Mouse (Mus musculus) embryonic facial prominence, embryonic 15.5 days (tissue): ENCODE results near the gene Gpr183. TPM values are rescaled to one million over a fixed set of nuclear protein-coding genes. Genes with fewer than 3 reads are reported as not detected.

ENCODE experiments used
- ATAC-seq: fragments of 200-750 bp; cut with Nextera tagmentation; 2 replicates; pipeline ENCODE4 v1.8.0; 2017; ENCODE audit warnings: low read depth, moderate TSS enrichment; ENCODE audit not compliant: insufficient number of reproducible peaks, low FRiP score, low TSS enrichment
- H3K27ac ChIP-seq: fragments of 300-500 bp; sonication (generic); replicated peaks from 2 replicates; pipeline ENCODE4 v1.5.1; 2015; ENCODE audit warnings: mild to moderate bottlenecking, inconsistent platforms
- H3K27me3 ChIP-seq: fragments of 300-500 bp; sonication (generic); 2 replicates; pipeline ENCODE4 v1.6.1; 2015; ENCODE audit warnings: inconsistent platforms
- H3K36me3 ChIP-seq: fragments of 300-500 bp; sonication (generic); 2 replicates; pipeline ENCODE4 v1.6.1; 2015; ENCODE audit warnings: mild to moderate bottlenecking, inconsistent platforms
- H3K4me1 ChIP-seq: fragments of 300-500 bp; sonication (generic); 2 replicates; pipeline ENCODE4 v1.6.1; 2015; ENCODE audit warnings: inconsistent platforms
- H3K4me2 ChIP-seq: fragments of 300-500 bp; sonication (generic); replicated peaks from 2 replicates; pipeline ENCODE4 v1.6.1; 2015; ENCODE audit warnings: mild to moderate bottlenecking, inconsistent platforms
- H3K4me3 ChIP-seq: fragments of 300-500 bp; sonication (generic); replicated peaks from 2 replicates; pipeline ENCODE4 v1.5.1; 2015; ENCODE audit warnings: mild to moderate bottlenecking, inconsistent platforms
- H3K9ac ChIP-seq: fragments of 300-500 bp; sonication (generic); 2 replicates; pipeline ENCODE4 v1.6.1; 2015; ENCODE audit warnings: inconsistent platforms
- H3K9me3 ChIP-seq: fragments of 300-500 bp; sonication (generic); replicated peaks from 2 replicates; pipeline ENCODE4 v1.6.1; 2016; ENCODE audit warnings: inconsistent platforms
- WGBS: fragments of 180-500 bp; shearing (Covaris S2); methylation state at CpG from one replicate; pipeline ENCODE4 v1.1.7; 2015; 5-methylcytosine and 5-hydroxymethylcytosine counted together
- polyA plus RNA-seq: library from polyadenylated mRNA; unstranded; fragments of >200 nt; fragmentation: Nextera tagmentation; extraction: Ambion mirVana; gene quantifications from 2 replicates; pipeline ENCODE4 v1.2.1, GENCODE M21; 2015

Gene Gpr183
- polyA plus RNA-seq, 1 experiment from 2014 or later, result 4.9 TPM

GRCm38 (mm10) chr14:121996786-121997185 is 31.8 kb upstream of the Gpr183 start:
- no peaks in the 10 kb centered on the region for H3K27me3 ChIP-seq
- H3K4me1 ChIP-seq, result no peaks in the 10 kb centered on the region
- no peak overlapping the region for H3K27ac ChIP-seq
- H3K36me3 ChIP-seq, result peaks cover 18% of the 10 kb centered on the region; the same call in 1 of the 2 replicates
- no peak overlapping the region for H3K4me3 ChIP-seq
- 89% methylated on average over 8 of the region's 8 CpGs for WGBS
- H3K4me2 ChIP-seq, result no peak overlapping the region
- no peak for ATAC-seq
- no peak overlapping the region for H3K9ac ChIP-seq
- no peaks in the 10 kb centered on the region for H3K9me3 ChIP-seq

DNA sequence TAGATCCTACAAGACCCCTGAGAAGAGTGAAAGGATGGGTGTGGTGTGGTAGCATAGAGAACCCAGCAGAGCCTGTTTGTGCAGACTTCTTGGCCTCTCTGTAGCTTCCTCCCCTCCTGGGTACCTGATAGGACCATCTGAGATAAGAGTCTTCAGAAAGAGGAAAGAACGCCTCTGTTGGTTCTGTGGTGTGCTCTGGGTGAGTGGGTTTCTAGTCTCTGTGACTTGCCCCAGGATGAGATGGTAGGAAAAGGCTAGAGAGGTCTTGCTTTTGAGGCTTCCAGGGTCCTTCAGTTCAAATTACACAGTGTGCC is 30.5 kb upstream of the Gpr183 start:
- Histone ChIP-seq H3K36me3 (peaks cover 18% of the 10 kb centered on the region; the same call in 1 of the 2 replicates), H3K9me3 (no peaks in the 10 kb centered on the region), H3K27ac (no peak overlapping the region), H3K4me1 (no peaks in the 10 kb centered on the region), H3K4me2 (no peak overlapping the region), H3K27me3 (no peaks in the 10 kb centered on the region), H3K4me3 (no peak overlapping the region), H3K9ac (no peak overlapping the region)
- no peak for ATAC-seq
- 96% methylated on average over 1 of the region's 1 CpGs for whole genome bisulfite sequencing

DNA sequence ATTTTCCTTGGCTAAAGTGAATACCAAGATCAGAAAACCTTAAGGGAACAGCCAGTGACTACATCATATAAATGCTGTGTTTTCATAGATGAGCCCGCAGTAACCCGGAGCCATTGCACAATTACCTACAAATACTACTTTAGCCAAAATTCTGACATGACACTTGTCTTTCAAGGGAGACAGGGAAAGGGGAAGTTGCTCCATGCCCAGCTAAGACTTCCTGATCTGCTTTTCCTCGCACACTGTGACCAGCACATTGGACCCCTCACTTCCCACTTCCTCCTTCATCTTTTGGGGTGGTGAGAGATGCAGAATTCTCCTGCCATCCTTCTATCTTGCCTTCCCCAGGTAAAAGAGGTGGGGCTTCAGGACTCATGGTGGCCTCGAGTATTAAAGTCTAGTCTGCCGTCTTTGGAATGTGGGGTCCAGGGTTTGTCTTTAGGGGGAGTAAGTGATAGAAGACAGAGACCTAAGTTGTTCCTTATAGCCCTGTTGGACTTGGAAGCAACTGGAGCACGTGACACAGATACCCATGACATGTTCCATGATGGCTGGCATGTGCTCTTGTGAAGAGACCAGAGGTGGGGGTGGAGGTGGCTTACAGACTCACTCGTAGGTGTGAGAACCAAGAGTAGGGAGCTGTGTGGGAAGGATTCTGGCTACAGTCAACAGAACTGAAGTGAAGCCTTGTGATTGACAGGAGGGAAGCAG is 30.0 kb upstream of the Gpr183 start:
- Histone ChIP-seq H3K9ac (no peak overlapping the region), H3K4me3 (no peak overlapping the region), H3K36me3 (peaks cover 18% of the 10 kb centered on the region; the same call in 1 of the 2 replicates), H3K27ac (no peak overlapping the region), H3K9me3 (no peaks in the 10 kb centered on the region), H3K27me3 (no peaks in the 10 kb centered on the region), H3K4me2 (no peak overlapping the region), H3K4me1 (no peaks in the 10 kb centered on the region)
- no peak for ATAC-seq
- WGBS, result 91% methylated on average over 7 of the region's 7 CpGs

- H3K4me3 ChIP-seq, result no peak overlapping the region
Observed at GRCm38 (mm10) chr14:121994171-121994700, 29.2 kb upstream of the Gpr183 start.

GRCm38 (mm10) chr14:121993616-121994015 is 28.6 kb upstream of the Gpr183 start:
- 89% methylated on average over 4 of the region's 4 CpGs for WGBS
- Histone ChIP-seq H3K9ac (no peak overlapping the region), H3K9me3 (no peaks in the 10 kb centered on the region), H3K36me3 (peaks cover 18% of the 10 kb centered on the region; the same call in 1 of the 2 replicates), H3K4me2 (no peak overlapping the region), H3K27ac (no peak overlapping the region), H3K4me1 (no peaks in the 10 kb centered on the region), H3K4me3 (no peak overlapping the region), H3K27me3 (no peaks in the 10 kb centered on the region)
- no peak for ATAC-seq

More at GRCm38 (mm10) chr14:121994171-121994700, 29.2 kb upstream of the Gpr183 start:
- Histone ChIP-seq H3K4me2 (no peak overlapping the region), H3K27ac (no peak overlapping the region), H3K4me1 (no peaks in the 10 kb centered on the region), H3K27me3 (no peaks in the 10 kb centered on the region), H3K9me3 (no peaks in the 10 kb centered on the region), H3K9ac (no peak overlapping the region), H3K36me3 (peaks cover 18% of the 10 kb centered on the region; the same call in 1 of the 2 replicates)
- 93% methylated on average over 17 of the region's 17 CpGs for WGBS
- ATAC-seq, result no peak

DNA sequence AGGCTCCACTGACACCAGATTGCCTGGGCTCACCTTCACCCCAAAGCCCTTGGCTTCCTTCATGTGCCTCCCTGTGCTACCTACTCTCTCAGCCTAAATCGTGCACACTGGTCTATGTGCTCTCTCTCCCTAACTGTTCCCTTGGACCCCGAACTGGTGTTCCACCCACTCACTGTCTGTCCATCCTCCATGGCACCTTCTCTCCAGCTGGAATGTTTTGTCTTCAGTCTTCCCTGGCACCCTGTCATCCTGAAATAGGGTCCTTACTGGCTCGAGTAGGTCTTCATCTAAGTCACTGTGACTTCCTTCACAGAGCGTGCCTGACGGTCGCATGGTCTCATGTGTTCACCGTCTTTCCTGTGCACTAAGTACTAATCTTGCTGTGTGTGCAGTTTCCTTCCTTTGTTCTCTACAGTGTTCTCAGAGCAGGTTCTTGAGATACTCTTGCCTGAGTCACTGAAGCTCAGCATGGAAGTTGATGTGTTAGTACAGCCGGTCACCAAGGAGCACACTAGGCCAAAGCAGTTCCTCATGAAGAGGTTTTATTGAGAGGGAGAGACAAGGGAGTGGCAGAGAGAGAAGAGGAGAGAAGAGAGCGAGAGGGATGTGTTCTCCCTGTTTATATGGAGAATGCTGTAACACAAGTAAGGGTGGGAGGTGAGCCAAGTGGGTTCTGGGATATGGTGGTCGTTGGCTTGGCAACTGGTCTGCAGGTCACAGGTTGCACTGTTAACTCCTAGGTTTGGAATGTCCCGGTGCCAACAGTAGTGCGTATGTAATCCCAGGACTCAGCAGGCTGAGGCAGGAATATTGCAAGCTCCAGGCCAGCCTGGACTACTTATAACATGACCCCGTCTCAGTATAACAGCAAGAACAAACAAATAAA is 27.6 kb upstream of the Gpr183 start:
- no peak for ATAC-seq
- no peak overlapping the region for H3K4me3 ChIP-seq
- no peaks in the 10 kb centered on the region for H3K4me1 ChIP-seq
- H3K27me3 ChIP-seq, result no peaks in the 10 kb centered on the region
- no peak overlapping the region for H3K27ac ChIP-seq
- WGBS, result 90% methylated on average over 13 of the region's 13 CpGs
- no peak overlapping the region for H3K9ac ChIP-seq
- H3K36me3 ChIP-seq, result peaks cover 16% of the 10 kb centered on the region; the same call in 1 of the 2 replicates
- H3K9me3 ChIP-seq, result no peaks in the 10 kb centered on the region
- H3K4me2 ChIP-seq, result no peak overlapping the region

DNA sequence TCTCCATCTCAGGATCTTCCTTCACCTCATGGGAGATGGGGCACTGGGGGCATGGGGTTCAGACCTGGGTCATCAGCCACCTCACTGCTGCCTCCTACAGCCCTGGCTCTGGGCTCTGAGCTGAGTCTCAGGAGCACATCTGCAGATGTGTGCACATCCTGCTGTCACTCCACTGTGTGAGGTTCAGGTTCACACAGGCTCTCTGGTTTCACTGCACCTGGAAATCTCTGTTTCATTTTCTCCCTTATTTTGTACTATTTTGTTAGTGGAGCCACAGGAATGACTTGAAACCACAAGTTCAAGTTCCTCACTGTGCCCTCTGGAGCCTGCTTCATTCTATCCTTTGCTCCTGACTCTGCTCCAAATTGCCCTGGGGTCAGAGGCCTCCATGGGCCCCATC is 26.9 kb upstream of the Gpr183 start:
- H3K36me3 ChIP-seq, result peaks cover 13% of the 10 kb centered on the region; the same call in 1 of the 2 replicates
- ATAC-seq, result no peak
- no peak overlapping the region for H3K4me3 ChIP-seq
- no peaks in the 10 kb centered on the region for H3K27me3 ChIP-seq
- no peaks in the 10 kb centered on the region for H3K9me3 ChIP-seq
- no peaks in the 10 kb centered on the region for H3K4me1 ChIP-seq
- no peak overlapping the region for H3K4me2 ChIP-seq
- H3K27ac ChIP-seq, result no peak overlapping the region
- no peak overlapping the region for H3K9ac ChIP-seq

- no peak for ATAC-seq
Observed at GRCm38 (mm10) chr14:121990897-121991296, 25.9 kb upstream of the Gpr183 start.

DNA sequence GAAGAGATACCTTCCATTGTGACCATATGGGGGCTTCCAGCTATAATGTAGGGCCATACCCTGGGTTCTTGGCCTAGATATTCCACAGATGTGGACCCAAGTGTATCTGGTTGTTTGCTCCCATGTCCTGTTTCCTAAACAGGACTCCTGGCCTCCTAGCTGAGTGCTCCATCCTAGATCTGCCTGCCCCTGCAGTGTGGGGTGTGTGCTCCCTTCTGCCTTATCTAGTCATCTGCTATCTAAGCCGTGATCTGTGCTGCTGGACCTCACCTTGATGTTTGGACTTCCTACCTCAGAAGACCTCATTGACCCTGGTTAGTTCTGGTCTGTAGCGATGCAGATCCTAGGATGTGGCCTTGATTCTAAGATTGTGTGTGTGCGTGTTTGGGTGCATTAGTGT is 24.9 kb upstream of the Gpr183 start:
- no peaks in the 10 kb centered on the region for H3K9me3 ChIP-seq
- H3K4me1 ChIP-seq, result no peaks in the 10 kb centered on the region
- no peak overlapping the region for H3K9ac ChIP-seq
- no peak overlapping the region for H3K27ac ChIP-seq
- H3K4me3 ChIP-seq, result no peak overlapping the region
- no peaks in the 10 kb centered on the region for H3K27me3 ChIP-seq
- WGBS, result 93% methylated on average over 3 of the region's 3 CpGs
- no peak for ATAC-seq
- H3K4me2 ChIP-seq, result no peak overlapping the region
- H3K36me3 ChIP-seq, result peaks cover 4% of the 10 kb centered on the region; the same call in 1 of the 2 replicates

More at GRCm38 (mm10) chr14:121990897-121991296, 25.9 kb upstream of the Gpr183 start:
- H3K4me3 ChIP-seq, result no peak overlapping the region
- peaks cover 4% of the 10 kb centered on the region; the same call in 1 of the 2 replicates for H3K36me3 ChIP-seq
- no peaks in the 10 kb centered on the region for H3K4me1 ChIP-seq
- H3K27ac ChIP-seq, result no peak overlapping the region
- no peaks in the 10 kb centered on the region for H3K27me3 ChIP-seq
- WGBS, result 81% methylated on average over 6 of the region's 6 CpGs
- no peak overlapping the region for H3K4me2 ChIP-seq
- H3K9me3 ChIP-seq, result no peaks in the 10 kb centered on the region
- H3K9ac ChIP-seq, result no peak overlapping the region

- 87% methylated on average over 3 of the region's 3 CpGs for WGBS
- no peak overlapping the region for H3K4me3 ChIP-seq
- no peak overlapping the region for H3K4me2 ChIP-seq
- no peaks in the 10 kb centered on the region for H3K27me3 ChIP-seq
- no peaks in the 10 kb centered on the region for H3K4me1 ChIP-seq
- no peak for ATAC-seq
- H3K36me3 ChIP-seq, result peaks cover 4% of the 10 kb centered on the region; the same call in 1 of the 2 replicates
- no peak overlapping the region for H3K9ac ChIP-seq
- no peaks in the 10 kb centered on the region for H3K9me3 ChIP-seq
- no peak overlapping the region for H3K27ac ChIP-seq
Observed at GRCm38 (mm10) chr14:121989331-121989730, 24.3 kb upstream of the Gpr183 start.

- no peak overlapping the region for H3K4me3 ChIP-seq
- no peaks in the 10 kb centered on the region for H3K4me1 ChIP-seq
- no peak for ATAC-seq
- 83% methylated on average over 4 of the region's 4 CpGs for WGBS
- no peak overlapping the region for H3K27ac ChIP-seq
- H3K4me2 ChIP-seq, result no peak overlapping the region
- no peaks in the 10 kb centered on the region for H3K9me3 ChIP-seq
- no peaks in the 10 kb centered on the region for H3K27me3 ChIP-seq
- H3K36me3 ChIP-seq, result no peaks in the 10 kb centered on the region
- no peak overlapping the region for H3K9ac ChIP-seq
Observed at GRCm38 (mm10) chr14:121987691-121988090, 22.7 kb upstream of the Gpr183 start.
